Mouse (Mus musculus): Measurements from ENCODE around the gene Akap11.

Akap11 gene

GRCm38 (mm10) chr14:78536281-78537165 is at the start of gene Akap11:
TSS of gene Akap11 (minus strand) at chr14:78536808.
- DNase-seq = peak; percentile 99

DNA sequence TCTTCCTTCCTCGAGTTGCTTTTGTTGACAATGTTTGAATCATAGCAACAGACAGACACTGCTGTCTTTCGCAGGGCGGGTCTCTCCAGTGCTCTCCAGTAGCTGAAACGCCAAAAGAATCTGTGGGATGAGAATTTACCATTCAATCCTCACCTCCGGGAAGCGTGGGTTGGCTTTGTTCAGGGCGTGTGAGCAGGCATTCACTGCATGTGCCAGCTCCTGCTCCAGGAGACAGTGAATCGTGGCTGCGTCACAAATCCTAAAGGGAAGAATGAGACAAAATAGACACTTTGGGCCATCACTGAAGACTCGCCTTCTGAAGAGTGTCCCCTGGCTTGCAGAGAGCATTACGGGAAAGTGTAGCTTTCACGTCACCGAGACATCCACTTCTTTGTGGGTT is 47.6 kb upstream of the Akap11 start:
- no peak for DNase-seq

DNA sequence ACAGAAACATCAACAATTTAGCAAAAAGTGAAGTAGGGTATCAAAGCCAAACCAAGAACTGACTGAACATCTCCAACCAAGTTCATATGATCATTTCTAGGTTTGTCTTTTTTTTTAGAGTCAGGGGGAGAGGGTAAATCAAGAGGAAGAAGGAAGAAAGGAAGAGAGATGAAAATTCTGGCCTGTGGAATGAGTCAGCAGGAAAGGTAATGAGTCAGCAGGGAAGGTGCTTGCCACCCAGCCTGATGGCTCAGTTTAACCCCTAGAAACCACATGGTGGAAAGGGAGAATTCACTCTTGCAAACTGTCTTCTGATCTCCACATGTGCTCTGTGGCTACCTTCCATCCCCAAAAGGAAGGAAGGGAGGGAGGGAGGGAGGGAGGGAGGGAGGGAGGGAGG is 46.6 kb upstream of the Akap11 start:
- DNase-seq = no peak

- no peak for DNase-seq
These were observed 39.3 kb upstream of the Akap11 start for GRCm38 (mm10) chr14:78575899-78576298.

GRCm38 (mm10) chr14:78568410-78568809 is 31.8 kb upstream of the Akap11 start:
- DNase-seq = no peak

GRCm38 (mm10) chr14:78566431-78566830 is 29.8 kb upstream of the Akap11 start:
- DNase-seq = no peak

DNA sequence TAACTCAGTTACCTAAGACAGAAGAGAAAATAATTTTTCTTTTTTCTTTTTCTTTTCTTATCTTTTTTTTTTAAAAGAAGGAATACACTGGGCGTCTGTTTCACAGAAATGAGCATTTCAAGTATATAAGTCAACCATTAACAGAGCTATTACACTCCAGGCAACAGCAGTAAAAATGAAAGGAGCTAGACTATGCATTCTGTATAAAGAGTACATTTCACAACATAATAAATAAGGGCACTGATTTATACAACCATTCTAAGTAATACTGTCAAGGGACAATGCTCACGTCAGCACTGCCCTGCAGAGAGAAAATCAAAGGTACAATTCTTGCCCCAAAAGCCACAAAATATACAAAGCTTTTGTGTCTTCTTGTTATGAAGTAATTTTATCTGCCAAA is 27.7 kb upstream of the Akap11 start:
- no peak for DNase-seq

DNA sequence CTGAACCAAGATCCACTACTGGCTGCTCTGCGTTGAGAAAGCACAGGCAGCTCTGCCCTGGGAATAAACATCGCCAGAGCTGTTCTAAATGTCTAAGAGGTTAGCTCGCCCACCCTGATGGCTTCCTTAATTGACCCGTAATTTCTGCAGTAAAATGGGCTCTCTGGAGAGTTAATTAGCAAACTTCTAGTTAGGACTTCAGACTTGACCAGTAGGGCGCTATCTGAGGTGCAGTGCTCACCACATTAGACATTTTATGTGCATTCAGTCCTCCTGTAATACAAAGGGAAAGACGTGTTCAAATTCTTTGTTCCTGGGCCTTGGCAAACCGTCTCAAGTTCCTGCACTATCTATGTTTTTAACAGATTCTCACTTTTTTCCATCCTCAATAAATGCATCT is 26.6 kb upstream of the Akap11 start:
- DNase-seq = no peak

DNA sequence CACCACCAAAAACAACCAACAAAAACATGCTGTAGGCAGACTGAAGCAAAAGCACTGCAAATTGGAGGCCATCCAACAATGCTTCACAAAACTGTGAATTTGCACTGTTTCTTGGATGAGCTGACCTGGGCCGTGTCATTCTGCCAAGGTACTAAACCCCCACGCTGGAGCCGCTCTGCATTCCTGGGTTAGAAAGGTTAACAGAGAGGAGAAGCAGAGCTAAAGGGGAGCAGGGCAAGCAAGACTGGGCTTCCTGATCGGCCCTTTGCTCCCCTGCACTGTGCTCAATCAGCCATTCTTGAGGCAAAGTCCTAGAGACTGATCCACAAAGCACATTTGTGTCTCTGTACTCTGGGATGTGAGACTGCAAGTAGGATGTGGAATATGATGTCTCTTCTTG is 25.5 kb upstream of the Akap11 start:
- no peak for DNase-seq

GRCm38 (mm10) chr14:78559042-78559441 is 22.4 kb upstream of the Akap11 start:
- no peak for DNase-seq

DNA sequence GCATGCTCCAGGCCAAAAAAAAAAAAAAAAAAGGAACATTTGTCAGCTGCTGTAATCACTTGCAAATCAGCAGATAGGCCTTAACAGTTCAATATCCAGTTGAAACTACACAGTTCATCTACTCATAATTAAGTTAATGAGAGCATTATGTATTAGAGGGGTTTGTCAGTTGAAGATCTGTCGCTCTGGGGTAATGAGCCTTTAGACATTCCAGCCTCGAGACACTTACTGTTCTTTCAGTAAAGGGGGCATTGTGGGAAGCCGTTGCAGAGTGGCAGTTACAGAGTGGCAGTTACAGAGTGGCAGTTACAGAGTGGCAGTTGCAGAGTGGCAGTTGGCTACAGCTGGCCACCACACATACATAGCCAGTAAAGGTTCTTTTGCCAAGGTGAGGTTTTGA is 18.2 kb upstream of the Akap11 start:
- peak; percentile 78 for DNase-seq

DNA sequence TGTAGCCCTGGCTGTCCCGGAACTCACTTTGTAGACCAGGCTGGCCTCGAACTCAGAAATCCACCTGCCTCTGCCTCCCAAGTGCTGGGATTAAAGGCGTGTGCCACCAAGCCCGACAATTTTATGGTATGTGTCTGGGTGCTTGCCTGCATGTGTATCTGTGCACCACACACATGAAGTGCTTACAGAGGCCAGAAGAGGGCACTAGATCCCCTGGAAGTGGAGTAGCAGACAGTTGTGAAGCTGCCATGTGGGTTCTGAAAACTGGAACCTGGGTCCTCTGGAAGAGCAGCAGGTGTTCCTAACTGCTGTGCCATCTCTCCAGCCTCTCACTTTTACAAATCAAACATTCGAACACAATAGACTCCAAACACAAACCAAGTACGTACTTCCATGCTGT is 17.1 kb upstream of the Akap11 start:
- DNase-seq = no peak

- DNase-seq = no peak
These were observed 12.2 kb upstream of the Akap11 start for GRCm38 (mm10) chr14:78548807-78549206.

- no peak for DNase-seq
These were observed 4.7 kb upstream of the Akap11 start for GRCm38 (mm10) chr14:78541319-78541718.

DNA sequence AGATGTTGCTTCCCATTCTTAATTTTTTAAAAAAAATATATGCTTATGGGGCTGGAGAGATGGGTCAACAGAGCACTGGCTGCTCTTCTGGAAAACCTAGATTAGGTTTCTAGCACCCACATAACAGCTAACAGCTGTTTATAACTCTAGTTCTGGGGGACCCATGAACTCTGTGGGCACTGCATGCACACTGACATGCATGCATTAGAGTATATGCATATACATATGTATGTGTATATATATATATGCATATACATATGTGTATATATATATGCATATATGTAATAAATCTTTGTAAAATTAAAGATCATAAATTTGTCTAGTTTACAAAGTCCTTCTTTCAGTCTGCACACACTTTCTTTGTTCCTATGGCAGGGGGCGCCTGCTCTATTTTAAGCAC is 3.2 kb upstream of the Akap11 start:
- no peak for DNase-seq

- DNase-seq = no peak
These were observed 2.1 kb upstream of the Akap11 start for GRCm38 (mm10) chr14:78538572-78539320.

GRCm38 (mm10) chr14:78537551-78537950 is 943 bp upstream of the Akap11 start:
- no peak for DNase-seq

GRCm38 (mm10) chr14:78535366-78535765 is 1.2 kb downstream of the Akap11 start:
- no peak for DNase-seq

- DNase-seq = peak; percentile 72
These were observed 2.0 kb downstream of the Akap11 start for GRCm38 (mm10) chr14:78534651-78535050.

- DNase-seq = no peak
These were observed 2.9 kb downstream of the Akap11 start for GRCm38 (mm10) chr14:78533701-78534100.

GRCm38 (mm10) chr14:78532345-78532744 is 4.3 kb downstream of the Akap11 start:
- no peak for DNase-seq

DNA sequence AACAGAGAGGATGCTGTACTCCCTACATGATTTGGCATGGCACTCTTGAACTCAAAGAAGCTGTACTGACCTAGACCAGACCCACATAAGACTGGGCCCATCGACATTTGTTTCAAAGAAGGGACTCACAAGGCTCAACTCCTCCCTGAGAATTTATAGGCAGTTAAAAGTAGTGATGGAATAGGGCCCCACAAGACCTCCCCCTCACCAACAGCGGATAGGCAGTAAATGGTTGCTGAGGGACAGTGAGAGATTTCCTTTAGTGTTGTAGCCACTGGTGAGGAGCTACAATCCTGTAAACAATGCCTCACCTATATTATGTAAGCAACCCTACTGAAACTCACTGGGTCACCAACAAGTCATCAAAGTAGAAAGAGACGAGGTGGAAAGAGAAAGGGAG is 6.4 kb downstream of the Akap11 start:
- DNase-seq = no peak

- DNase-seq = no peak
These were observed 7.9 kb downstream of the Akap11 start for GRCm38 (mm10) chr14:78528461-78529425.
